Mouse (Mus musculus) lung, postnatal 36 days (tissue): ENCODE results near the gene Cadm1.
A peak's percentile ranks its signal among the peaks of the same experiment; 100 is the strongest.

Experiments used
- DNase-seq: peaks from one replicate; pipeline ENCODE4 v3.0.0; 2022; ENCODE audit warnings: mixed read lengths

Cadm1 gene

DNA sequence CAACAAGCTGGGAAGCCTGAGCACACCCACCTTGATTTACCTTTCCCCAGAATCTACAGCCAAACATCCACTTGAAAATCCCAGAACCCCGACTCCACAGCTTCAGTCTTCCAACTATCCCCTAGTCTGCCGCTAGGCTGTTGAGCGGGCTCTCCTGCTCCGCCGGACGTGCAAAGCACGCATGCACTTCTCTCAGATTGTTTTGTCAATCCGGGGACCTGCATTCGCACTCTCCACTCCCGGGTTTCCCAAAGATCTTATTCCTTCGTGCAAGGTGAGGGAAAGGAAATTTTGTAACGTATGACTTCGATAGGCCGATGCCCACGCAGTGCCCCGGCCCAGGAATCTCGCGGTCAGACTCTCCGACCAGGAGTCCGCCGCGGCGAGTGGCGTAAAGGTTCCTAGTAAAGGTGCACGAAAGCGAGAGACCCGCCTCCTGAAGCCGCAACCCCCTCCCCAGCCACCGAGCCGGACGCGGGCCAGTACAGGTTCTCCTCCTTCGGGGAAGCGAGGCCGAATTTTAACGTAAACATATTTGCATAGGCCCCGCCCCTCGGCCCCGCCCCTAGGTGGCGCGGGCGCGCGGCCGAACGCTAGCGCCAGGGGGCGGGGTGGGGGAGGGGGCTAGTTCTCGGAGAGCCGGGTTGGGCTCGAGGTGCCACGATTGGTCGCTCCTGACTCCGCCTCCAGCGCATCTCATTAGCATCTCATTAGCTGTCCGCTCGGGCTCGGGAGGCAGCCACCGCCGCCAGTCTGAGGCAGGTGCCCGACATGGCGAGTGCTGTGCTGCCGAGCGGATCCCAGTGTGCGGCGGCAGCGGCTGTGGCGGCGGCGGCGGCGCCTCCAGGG, at the start of gene Cadm1:
TSS of gene Cadm1 (plus strand) at position 572 of the 849 bp plus-strand sequence.
- DNase-seq, result peak; percentile 98

DNA sequence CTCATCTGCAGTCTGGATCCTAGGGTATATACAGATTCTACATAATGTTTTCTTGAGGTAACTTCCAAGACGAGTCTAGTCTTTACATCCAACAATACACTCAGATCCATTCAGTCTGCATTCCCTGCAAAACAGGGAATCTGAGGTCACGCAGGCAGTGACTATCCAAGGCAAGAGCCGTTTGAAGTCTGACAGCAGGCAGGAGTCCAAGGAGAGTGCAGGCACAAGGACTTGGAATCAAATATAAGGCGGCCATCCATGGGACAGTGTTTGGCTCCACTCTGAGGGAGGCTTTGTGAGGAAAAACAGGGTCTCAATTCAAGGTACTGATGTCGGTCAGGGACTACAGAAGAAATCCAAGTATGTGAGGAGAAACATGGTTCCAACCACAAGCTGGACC, 45.5 kb upstream of the Cadm1 start:
- DNase-seq, result no peak

DNA sequence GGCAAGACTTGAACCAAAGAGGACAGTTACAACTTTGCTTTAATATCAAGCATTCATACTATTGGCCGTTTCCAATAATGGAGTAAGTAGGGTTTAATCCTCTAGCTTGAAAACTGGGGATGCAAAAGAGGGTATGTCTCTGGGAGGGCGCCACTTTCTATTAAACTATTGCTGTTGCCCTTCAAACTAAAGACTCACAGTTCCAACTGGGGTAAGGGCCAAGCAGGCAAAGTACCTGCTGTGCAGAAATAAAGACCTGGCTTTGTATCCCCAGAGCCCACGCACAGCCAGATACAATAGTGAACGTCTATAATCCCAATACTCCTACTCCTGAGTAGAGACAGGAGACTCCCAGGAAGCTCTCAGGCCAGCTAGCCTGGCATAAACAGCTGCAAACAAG, 44.8 kb upstream of the Cadm1 start:
- DNase-seq, result no peak

DNA sequence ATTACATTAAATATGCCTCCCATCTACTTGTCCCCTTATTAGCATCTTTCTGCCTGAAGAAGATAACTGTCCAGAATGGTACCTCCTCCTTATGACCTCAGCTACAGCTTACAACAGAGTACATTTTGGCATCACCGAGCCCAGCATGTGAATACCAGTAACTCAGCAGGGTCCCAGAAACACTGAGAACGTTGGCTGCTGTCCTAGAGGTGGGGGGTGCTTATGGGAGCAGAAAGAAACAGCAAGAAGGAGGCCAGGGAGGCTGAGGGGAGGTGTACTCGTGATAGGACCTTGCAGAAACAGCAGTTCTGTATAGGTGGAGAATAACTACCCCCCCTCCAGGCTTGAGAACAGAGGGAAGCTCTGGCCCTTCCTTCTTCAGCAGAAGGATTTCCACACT, 30.2 kb upstream of the Cadm1 start:
- DNase-seq, result no peak

DNA sequence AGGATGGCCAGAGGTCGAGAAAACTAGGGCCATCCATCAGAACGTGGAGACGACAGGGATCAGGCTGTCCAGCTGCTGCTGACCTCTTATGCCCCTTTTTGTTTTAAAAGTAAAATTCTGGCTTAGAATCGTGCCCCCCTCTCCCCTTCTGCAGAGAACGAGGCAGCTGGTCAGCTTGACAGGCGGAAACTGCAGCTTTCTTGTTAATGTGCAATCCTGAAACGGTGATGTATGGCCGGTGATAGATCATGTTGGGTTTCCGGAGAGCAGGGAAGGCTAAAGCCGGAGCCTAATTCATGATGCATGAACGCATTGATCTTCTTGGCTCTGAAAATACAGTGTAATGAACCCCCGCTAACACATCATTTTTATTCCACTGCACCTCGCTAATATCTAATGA, 24.0 kb upstream of the Cadm1 start:
- no peak for DNase-seq

DNA sequence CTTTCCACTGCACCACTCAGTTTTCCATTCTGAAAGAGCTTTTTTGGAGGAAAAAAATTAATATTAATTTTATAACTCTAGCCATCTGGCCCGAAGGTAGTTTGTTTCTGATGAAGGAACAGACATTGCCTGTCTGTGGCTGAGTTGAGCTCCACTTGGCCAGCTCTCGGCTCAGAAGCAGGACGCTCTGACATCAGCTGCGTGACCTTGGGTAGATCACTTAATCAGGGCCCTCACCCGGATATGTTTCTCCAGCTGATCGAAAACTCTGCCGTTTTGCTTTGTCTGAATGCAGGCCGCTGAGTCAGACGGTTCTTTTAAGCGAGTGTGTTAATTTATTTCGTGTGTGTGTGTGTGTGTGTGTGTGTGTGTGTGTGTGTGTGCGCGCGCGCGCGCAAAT, 23.1 kb upstream of the Cadm1 start:
- no peak for DNase-seq

DNA sequence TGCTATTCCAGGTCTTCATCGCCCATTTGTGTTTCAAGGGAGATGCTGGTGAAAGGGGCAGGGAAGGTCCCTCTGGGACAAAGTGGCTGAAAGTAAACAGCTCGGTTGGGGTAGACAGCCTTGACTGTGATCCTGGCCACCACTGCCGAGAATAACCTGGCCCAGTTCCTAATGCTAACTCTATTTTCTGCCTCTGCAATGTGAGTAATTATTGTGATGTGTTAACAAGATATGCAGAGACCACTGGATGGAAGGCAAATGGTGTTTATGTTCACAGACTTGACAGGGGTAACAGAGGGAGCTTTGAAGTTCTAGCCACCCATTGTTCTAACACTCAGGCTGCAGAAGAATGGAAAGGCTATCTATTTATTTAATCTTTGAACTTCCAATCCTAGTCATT, 21.9 kb upstream of the Cadm1 start:
- peak; percentile 58 for DNase-seq

DNA sequence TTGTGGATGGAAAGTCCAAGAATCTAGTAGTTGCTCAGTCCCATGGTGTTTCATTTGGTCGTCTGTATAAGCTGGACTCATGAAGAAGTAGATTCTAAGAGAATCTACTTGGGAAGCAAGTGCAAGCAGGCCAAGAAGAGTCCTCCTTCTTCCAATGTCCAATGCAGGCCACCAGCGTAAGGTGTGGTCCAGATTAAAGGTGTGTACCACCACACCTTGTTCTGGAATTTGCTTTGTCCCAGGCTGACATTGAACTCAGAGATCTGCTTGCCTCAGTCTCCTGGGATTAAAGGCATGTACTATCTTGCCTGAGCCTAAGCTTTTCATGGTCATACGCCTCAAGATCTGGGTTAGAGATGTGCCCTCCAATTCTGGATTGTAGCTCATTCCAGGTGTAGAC, 17.5 kb upstream of the Cadm1 start:
- DNase-seq, result no peak

DNA sequence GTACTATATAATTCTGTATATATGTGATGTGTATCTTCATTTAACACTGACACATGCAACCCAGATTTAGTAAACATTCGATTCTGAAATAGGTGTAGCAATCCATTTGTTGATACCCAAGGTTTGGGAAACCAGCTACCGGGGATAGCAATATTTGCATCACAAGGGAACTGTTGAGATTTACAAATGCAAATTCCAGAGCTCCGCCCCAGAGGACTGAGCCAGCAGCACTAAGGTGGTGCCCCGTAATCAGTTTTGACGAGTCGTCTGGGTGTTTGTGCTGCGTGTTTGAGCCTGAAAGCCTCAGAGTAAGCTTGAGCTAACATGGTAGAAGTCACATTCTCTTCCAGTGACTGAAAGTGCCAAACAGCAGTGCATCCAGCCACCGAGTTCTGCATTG, 15.7 kb upstream of the Cadm1 start:
- no peak for DNase-seq

DNA sequence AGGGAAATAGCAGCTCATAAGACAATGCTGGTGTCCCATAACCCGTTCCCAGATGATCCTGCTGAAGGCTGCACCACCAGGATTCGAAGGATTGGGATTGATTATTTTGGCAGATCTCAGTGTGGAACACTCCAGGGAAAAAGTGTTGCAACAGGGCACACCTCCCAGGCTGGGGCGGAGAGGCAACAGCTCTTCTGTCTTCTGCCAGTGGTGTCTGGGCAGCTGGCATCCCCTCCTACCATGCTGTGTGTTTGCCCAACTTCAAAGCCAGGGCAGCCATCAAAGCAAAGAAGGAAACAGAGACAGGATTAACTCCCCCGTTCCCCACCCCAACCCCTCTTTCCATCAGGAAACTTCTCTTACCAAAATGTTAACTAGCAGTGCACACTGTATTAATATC, 13.7 kb upstream of the Cadm1 start:
- no peak for DNase-seq

DNA sequence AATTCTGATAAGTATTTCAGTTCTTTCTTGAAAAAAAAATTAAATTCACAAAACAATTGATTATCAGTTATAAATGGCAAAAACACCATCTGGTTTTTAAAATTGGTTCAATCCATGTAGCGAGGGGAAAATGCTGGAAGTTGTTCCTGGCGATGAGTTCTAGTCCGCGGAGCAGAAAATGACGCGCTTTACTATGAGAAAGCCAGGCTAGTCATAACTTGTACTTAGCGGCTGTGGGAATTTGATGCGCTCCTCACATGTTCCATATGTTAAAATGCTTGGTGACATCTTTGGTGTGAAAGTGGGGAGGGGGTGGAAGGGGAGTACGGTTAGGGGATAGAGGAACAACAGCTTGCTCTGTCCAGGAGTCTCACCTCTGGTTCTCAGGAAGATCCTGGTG, 2.7 kb upstream of the Cadm1 start:
- no peak for DNase-seq

DNA sequence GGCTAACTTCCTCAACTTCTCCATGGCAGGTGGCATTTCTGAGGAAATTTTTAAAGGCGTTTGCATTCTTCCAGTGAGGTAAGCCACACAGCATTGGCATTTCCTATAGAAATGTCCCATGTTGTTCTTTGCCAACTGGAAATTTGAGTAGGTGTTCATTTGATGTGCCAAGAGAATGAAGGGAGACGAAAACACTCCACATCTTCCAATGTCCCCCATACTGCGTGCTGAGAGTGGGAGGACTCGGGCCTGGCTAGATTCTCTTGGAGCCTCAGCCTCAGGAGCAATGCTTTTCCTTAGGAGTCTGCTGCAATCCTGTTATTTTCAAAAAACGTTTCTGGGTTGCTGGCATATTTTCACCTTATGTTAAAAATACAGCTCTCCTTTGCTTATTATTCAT, 2.2 kb upstream of the Cadm1 start:
- no peak for DNase-seq

DNA sequence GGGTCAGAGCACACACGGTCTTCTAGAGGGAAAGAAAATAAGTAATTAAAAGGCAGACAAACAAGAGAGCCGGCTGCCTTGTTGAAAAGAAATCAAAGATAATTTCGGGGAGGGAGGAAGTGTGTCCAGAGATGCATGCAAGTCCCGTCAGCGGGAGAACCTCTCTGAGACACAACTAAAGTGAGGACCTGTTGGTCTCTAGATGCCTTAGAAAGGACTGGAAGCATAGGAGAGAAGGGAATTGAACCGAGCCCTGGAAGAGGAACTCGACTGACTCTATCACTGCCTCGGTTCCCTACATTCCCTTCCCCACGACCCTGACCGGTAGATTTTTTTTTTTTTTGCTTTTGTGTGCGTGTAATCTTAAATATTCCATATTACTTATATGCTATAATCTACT, 791 bp upstream of the Cadm1 start:
- no peak for DNase-seq

DNA sequence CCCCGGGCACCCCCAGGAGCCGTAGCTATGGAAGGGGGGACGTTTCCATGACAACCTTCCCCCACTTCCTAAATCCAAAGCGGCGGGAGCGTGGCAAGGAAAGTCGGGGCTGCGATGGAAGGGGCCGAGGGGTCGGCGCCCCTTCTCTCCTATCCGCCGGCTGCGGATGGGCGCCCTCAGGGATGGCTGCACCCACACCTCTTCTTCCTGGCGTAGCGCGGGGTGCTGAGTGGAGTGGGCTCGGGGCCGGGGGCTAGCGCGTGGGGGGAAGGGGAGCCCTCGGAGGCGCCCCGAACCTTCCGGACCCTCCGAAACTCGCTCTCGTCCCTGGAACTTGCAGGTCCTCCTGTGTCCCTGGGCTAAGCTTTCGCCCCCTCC, 560 bp downstream of the Cadm1 start:
- no peak for DNase-seq

DNA sequence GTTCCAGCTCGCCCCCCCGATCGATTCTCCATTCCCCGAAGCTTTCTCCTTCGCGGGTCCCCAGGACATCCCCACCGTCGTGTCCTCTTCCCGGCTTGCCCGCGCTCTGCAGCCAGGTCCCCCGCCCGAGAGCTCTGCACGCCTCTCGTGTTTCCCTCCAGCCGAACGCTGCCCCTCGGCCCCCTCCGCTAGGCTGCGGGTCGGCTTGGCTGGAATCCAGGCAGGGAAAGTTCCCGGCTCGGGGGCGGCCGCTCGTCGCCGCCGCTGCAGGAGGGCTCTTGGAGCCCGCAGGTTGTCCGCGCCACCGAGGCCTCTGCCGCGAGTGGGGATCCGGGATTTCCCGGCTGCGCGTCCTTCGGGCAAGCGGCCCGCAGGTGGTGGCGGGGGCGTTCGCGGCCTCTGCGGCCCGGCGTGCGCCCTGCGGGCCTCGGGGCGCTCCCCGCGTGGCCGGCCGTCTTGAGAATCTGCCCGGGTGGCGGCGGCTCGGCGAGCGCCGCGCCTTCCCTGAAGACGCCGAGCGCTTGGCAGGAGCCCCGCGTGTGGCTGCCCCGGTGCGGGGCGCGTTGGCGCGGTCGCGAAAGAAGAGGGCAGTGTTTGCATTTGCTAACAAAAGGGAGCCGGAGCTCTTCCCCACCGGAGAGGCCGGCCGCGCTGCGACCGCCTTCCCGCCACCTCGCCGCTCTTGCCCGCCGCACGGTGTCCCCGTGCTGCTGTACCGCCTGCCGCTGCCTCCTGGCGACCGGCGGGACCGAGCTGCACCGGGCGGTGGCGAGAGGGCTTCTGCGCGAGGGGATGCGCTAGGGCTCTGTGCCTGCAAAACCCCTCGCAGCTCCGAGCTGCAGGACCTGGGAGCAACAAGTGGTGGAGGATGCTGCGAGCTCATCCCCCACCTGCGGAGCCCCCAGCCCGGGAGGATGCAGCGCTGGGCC, 1.2 kb downstream of the Cadm1 start:
- DNase-seq, result peak; percentile 74

DNA sequence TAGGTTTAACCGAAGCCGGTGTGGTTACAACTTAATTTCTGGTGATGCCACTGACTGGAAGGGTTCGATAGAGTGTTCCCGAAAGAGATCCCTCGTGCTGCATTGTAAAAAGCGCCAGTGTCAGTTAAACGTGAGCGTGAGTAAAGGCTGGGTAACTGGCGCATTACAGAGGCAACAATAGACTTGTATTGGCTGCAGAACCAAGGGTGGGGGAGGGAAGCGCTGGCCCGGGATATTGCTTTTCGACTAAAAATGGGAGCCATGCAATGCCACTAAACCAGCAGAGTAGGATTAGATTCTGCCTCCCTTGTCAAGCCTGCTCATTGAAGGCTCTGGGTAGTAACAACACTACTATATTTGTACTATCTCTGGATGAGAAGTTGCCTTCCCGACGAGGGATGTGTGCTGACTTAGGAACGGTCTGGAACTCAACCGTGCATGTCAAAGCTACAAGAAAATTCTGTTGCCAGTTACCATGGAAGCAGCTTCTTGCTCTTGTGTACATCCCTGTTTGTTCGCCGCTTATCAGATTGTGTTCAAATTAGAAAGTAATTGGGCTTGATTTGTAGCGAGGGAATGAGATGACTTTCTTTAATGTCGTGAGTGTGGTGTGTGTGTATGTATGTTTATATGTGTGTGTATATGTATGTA, 2.4 kb downstream of the Cadm1 start:
- DNase-seq, result no peak

DNA sequence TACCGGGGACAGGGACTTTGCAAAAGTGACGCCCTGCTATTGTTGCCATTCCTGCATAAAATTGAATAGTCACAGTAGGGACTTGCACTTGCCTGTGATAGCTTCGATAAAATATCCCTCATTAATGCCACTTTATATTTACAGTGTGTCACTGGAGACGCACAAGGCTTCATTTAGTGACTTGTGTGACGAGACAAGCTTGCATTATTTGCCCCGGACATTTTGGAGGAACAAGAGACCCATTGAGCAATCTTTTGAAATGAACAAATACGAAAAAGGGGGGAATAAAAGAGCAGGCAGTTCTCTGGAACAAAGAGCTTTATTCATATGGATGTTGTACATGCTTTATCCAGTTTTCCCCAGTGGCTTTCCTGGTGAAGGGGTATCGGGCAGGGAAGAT, 3.5 kb downstream of the Cadm1 start:
- DNase-seq, result no peak

DNA sequence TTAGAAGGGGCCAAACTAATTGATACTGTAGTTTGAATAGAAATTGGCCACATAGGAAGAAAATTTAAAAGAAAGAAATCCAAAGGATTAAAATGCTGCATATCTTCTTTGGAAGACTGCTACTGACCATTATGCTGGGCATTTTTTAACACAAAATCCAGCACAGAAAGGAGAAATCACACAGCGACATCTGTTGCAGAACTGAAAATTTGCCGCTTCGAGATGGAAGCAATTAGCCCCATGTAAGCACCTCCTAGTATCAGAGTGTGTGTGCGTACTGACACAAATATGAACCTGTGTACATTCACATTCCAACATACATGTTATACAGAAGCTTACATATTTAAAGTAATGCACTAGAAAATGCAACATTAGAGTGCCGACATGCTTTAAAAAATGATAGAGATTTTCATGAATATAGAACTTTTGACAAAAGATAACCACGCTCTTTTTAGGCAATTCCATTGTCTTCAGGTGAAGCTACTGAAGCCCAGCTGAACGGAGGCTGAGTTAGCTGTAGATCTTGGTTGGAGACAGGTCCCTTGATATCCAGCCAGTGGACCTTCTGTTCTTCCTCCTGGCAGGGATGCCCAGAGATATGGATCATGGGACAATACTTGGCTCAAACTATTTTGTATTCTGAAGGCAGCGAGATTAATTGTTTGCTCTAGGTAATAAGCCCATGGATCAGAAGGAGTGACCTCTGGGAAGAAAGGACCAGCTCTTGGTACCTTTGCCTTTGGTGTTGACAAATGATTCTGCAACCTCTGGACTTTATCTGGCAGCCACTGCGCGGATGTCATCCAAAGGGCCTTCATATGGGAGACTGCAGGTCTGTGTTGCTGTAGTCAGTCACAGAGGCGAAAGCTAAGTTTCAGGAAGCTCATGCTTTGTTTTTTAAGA, 4.9 kb downstream of the Cadm1 start:
- no peak for DNase-seq

DNA sequence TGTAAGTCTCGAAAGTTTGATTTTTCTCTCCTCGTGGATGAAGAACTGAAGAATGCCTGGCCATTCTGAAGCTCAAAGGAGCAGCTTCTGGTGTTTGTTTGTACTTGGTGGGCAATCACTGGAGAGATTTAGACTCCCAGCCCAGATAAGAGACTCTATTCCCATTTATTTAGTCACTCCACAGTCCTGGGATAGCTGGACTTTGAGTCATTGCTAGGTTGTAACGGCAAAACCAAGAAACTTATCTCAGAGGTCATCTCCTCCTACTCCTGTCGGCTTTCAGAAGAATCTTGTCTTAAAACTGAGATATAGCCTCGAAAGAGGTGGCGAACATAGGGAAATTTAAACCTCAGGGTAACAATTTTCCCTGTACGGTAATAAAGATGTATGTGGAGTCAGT, 15.3 kb downstream of the Cadm1 start:
- DNase-seq, result no peak

DNA sequence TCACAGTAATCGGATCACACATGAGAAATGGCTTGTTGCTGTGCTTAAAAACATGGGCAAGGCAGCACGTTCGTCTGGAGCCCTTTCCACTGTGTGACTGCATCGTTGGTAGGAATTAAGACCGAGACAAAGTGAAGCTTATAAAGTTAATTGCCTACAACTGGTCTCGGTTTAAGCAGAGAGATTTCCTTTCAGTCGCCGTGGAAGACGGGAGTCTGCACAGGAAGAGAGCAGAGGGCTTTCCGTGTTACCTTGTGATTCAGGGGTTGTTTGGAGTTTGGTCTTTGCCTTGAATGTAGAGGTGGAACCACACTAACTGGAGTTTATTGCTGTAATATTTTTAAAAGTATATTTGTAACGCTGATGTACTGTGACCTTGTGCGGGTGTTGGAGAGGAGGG, 15.7 kb downstream of the Cadm1 start:
- no peak for DNase-seq

DNA sequence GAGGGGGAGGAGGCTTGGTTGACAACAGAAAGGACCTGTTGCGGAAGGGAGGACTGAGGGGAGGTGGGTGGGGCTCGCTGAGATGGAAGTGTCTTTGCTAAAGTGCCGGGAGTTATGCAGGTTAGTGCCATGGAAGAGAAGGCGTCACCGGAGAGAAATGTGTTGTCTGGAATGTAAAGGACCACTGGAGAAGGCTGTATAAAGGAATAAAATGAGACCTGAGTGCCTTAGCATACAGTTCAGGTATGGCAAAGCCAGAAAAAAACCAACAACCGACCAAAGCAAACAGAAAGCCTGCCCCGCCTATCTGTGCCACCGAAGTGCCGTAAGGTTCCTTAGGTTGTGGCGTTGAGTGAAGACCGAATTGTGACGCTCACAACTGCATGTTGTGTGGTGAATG, 18.4 kb downstream of the Cadm1 start:
- peak; percentile 59 for DNase-seq

DNA sequence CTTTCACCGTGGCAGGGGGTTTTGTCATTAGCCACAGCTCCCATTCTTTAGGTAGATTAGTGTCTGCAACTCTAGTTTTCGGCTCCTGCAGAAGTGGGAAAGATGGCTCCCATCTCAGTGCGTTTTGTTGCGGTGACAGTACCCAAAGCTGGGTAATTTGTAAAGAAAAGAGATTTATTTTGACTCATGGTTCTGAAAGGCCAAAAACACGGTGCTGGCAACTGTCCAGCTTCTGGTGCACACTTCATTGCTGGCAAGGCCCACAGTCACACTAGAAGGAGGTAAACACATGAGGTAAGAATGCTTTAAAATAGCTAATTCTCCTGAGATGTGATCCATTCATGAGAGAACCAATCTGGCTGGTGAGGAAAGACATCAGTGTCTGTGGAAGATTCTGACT, 18.9 kb downstream of the Cadm1 start:
- DNase-seq, result peak; percentile 45
